Mouse (Mus musculus) midbrain, embryonic 15.5 days (tissue): ENCODE data around the gene Ociad1. TPM values are rescaled to one million over a fixed set of nuclear protein-coding genes. Genes with fewer than 3 reads are reported as not detected.

Experiments
- polyA plus RNA-seq: library from polyadenylated mRNA; unstranded; fragments of >200 nt; fragmentation: Nextera tagmentation; extraction: Ambion mirVana; gene quantifications from 2 replicates; pipeline ENCODE4 v1.2.1, GENCODE M21; 2015

The Ociad1 gene
- polyA plus RNA-seq, 1 experiment from 2014 or later, result 320 TPM

Other genes with a start within 250 kb of the Ociad1 start
- 45.2 and 47.5 TPM in 2 replicates for gene Fryl, start 36.2 kb upstream of the Ociad1 start, polyA plus RNA-seq
- 25.3 and 27.3 TPM in 2 replicates for gene Ociad2, start 48.2 kb downstream of the Ociad1 start, polyA plus RNA-seq
- 0.28 and 0.59 TPM in 2 replicates for gene Cwh43, start 113.3 kb downstream of the Ociad1 start, polyA plus RNA-seq
- gene Dcun1d4, start 188.2 kb downstream of the Ociad1 start, polyA plus RNA-seq, result 46.7 and 52.2 TPM in 2 replicates